Mouse (Mus musculus): ENCODE data around the gene Mphosph9. TPM values are rescaled to one million over a fixed set of nuclear protein-coding genes. Genes with fewer than 3 reads are reported as not detected.
"Not testable (repeated sequence)": the region's sequence is repeated elsewhere in the genome, so short reads cannot be mapped to it uniquely, and the experiment has no call there.

Gene Mphosph9
- total RNA-seq, 2 experiments from 2014 or later: 20.9 to 23.1 TPM

- H3K27ac ChIP-seq; DNase-seq (ENCODE audit: extremely low spot score in 1 of 2, low spot score in 2 of 2); H3K4me3 ChIP-seq: not testable (repeated sequence)
- intact Hi-C loops (cut with DNase I): loop anchor here (5.0 kb wide), 2 partner anchors 137 to 152 kb away; no protein-coding TSS in a partner anchor
- peak; percentile 65 for TF ChIP-seq CTCF (IDR thresholded peaks at IDR 0.05)
Observed at GRCm38 (mm10) chr5:124299307-124299706, 28.5 kb downstream of the Mphosph9 start.

- intact Hi-C loops (cut with DNase I): loop anchor here (5.0 kb wide), 2 partner anchors 134 to 149 kb away; no protein-coding TSS in a partner anchor
- TF ChIP-seq CTCF (IDR thresholded peaks at IDR 0.05): no peak
- no peak for DNase-seq (ENCODE audit: extremely low spot score in 1 of 2, low spot score in 2 of 2)
- Histone ChIP-seq H3K4me3 (no peak overlapping the region), H3K27ac (no peak overlapping the region)
Observed at GRCm38 (mm10) chr5:124296475-124296874, 31.3 kb downstream of the Mphosph9 start.

- no peak overlapping the region for H3K4me3 ChIP-seq
- H3K27ac ChIP-seq: peak overlapping the region; percentile 41; the same call in 1 of the 2 replicates
- DNase-seq (ENCODE audit: extremely low spot score in 1 of 2, low spot score in 2 of 2): no peak
- no peak for TF ChIP-seq CTCF (IDR thresholded peaks at IDR 0.05)
- intact Hi-C loops (cut with DNase I): no loop called here
Observed at GRCm38 (mm10) chr5:124293967-124294366, 33.8 kb downstream of the Mphosph9 start.

- no peak for TF ChIP-seq CTCF (IDR thresholded peaks at IDR 0.05)
- Histone ChIP-seq H3K27ac (peak overlapping the region; percentile 54; the same call in 1 of the 2 replicates), H3K4me3 (no peak overlapping the region)
- intact Hi-C loops (cut with DNase I): no loop called here
- no peak for DNase-seq (ENCODE audit: extremely low spot score in 1 of 2, low spot score in 2 of 2)
Observed at GRCm38 (mm10) chr5:124290216-124290615, 37.6 kb downstream of the Mphosph9 start.

GRCm38 (mm10) chr5:124287616-124288247 is 40.0 kb downstream of the Mphosph9 start:
- peak overlapping the region; percentile 50 for H3K27ac ChIP-seq
- no peak for DNase-seq (ENCODE audit: extremely low spot score in 1 of 2, low spot score in 2 of 2)
- intact Hi-C loops (cut with DNase I): loop anchor here (2.0 to 10.0 kb wide), 2 partner anchors 65 to 283 kb away; no protein-coding TSS in a partner anchor
- H3K4me3 ChIP-seq: no peak overlapping the region
- TF ChIP-seq CTCF (IDR thresholded peaks at IDR 0.05): peak; percentile 25

GRCm38 (mm10) chr5:124284330-124284729 is 43.4 kb downstream of the Mphosph9 start:
- TF ChIP-seq CTCF (IDR thresholded peaks at IDR 0.05): no peak; the same call in 1 of the 2 replicates
- H3K4me3 ChIP-seq: no peak overlapping the region
- intact Hi-C loops (cut with DNase I): loop anchor here (10.0 kb wide), 1 partner anchor 280 kb away; no protein-coding TSS in a partner anchor

GRCm38 (mm10) chr5:124282854-124283253 is 44.9 kb downstream of the Mphosph9 start:
- DNase-seq (ENCODE audit: extremely low spot score in 1 of 2, low spot score in 2 of 2): no peak
- intact Hi-C loops (cut with DNase I): loop anchor here (10.0 kb wide), 1 partner anchor 278 kb away; no protein-coding TSS in a partner anchor
- TF ChIP-seq CTCF (IDR thresholded peaks at IDR 0.05): no peak
- Histone ChIP-seq H3K27ac (no peak overlapping the region), H3K4me3 (no peak overlapping the region)

More at GRCm38 (mm10) chr5:124284330-124284729, 43.4 kb downstream of the Mphosph9 start:
- DNase-seq (ENCODE audit: extremely low spot score in 1 of 2, low spot score in 2 of 2): no peak
- no peak overlapping the region for H3K27ac ChIP-seq

GRCm38 (mm10) chr5:124270226-124270625 is 57.5 kb downstream of the Mphosph9 start:
- no peak for TF ChIP-seq CTCF (IDR thresholded peaks at IDR 0.05)
- no peak overlapping the region for H3K27ac ChIP-seq
- intact Hi-C loops (cut with DNase I): no loop called here
- H3K4me3 ChIP-seq: no peak overlapping the region
- DNase-seq (ENCODE audit: extremely low spot score in 1 of 2, low spot score in 2 of 2): no peak

- intact Hi-C loops (cut with DNase I): no loop called here
- no peak for TF ChIP-seq CTCF (IDR thresholded peaks at IDR 0.05)
- no peak overlapping the region for H3K27ac ChIP-seq
- no peak overlapping the region for H3K4me3 ChIP-seq
- no peak for DNase-seq (ENCODE audit: extremely low spot score in 1 of 2, low spot score in 2 of 2)
Observed at GRCm38 (mm10) chr5:124269661-124270060, 58.1 kb downstream of the Mphosph9 start.

- Histone ChIP-seq H3K27ac (no peak overlapping the region), H3K4me3 (no peak overlapping the region)
- intact Hi-C loops (cut with DNase I): no loop called here
- DNase-seq (ENCODE audit: extremely low spot score in 1 of 2, low spot score in 2 of 2): no peak
- no peak for TF ChIP-seq CTCF (IDR thresholded peaks at IDR 0.05)
Observed at GRCm38 (mm10) chr5:124267652-124268051, 60.1 kb downstream of the Mphosph9 start.

- no peak overlapping the region for H3K4me3 ChIP-seq
- intact Hi-C loops (cut with DNase I): no loop called here
- TF ChIP-seq CTCF (IDR thresholded peaks at IDR 0.05): no peak
- DNase-seq (ENCODE audit: extremely low spot score in 1 of 2, low spot score in 2 of 2): no peak
- no peak overlapping the region for H3K27ac ChIP-seq
Observed at GRCm38 (mm10) chr5:124266821-124267220, 61.0 kb downstream of the Mphosph9 start.

- Histone ChIP-seq H3K4me3 (no peak overlapping the region), H3K27ac (no peak overlapping the region)
- TF ChIP-seq CTCF (IDR thresholded peaks at IDR 0.05): no peak
- intact Hi-C loops (cut with DNase I): no loop called here
- no peak for DNase-seq (ENCODE audit: extremely low spot score in 1 of 2, low spot score in 2 of 2)
Observed at GRCm38 (mm10) chr5:124263246-124263645, 64.5 kb downstream of the Mphosph9 start.

GRCm38 (mm10) chr5:124262090-124262489 is 65.7 kb downstream of the Mphosph9 start:
- intact Hi-C loops (cut with DNase I): no loop called here
- no peak overlapping the region for H3K27ac ChIP-seq
- no peak for TF ChIP-seq CTCF (IDR thresholded peaks at IDR 0.05)
- no peak overlapping the region for H3K4me3 ChIP-seq
- DNase-seq (ENCODE audit: extremely low spot score in 1 of 2, low spot score in 2 of 2): no peak

Measured in left cerebral cortex, adult 2 months (tissue).